Mouse (Mus musculus) thymus, postnatal 0 days (tissue): ENCODE data around the gene Plekhb1. TPM values are rescaled to one million over a fixed set of nuclear protein-coding genes. Genes with fewer than 3 reads are reported as not detected.
A peak's percentile ranks its signal among the peaks of the same experiment; 100 is the strongest.

Experiments
- DNase-seq: peaks from one replicate; pipeline ENCODE4 v3.0.0-alpha.2; 2015; ENCODE audit warnings: low spot score
- polyA plus RNA-seq: library from polyadenylated mRNA; unstranded; fragments of >200 nt; fragmentation: Nextera tagmentation; extraction: Ambion mirVana; gene quantifications from 2 replicates; pipeline ENCODE4 v1.2.1, GENCODE M21; 2015

Gene Plekhb1
- polyA plus RNA-seq, 1 experiment from 2014 or later: 5.8 TPM

GRCm38 (mm10) chr7:100658093-100658578 lies 4.1 kb downstream of the Plekhb1 start:
- DNase-seq: no peak

- DNase-seq: no peak
Measured at GRCm38 (mm10) chr7:100656739-100657138, 5.5 kb downstream of the Plekhb1 start.

- DNase-seq: no peak
Measured at GRCm38 (mm10) chr7:100654441-100654840, 7.8 kb downstream of the Plekhb1 start.

GRCm38 (mm10) chr7:100653480-100654266 lies 8.5 kb downstream of the Plekhb1 start:
- DNase-seq: no peak

- no peak for DNase-seq
Measured at GRCm38 (mm10) chr7:100651011-100651410, 11.2 kb downstream of the Plekhb1 start.

GRCm38 (mm10) chr7:100650421-100650820 lies 11.8 kb downstream of the Plekhb1 start:
- DNase-seq: no peak

- DNase-seq: no peak
Measured at GRCm38 (mm10) chr7:100649826-100650225, 12.4 kb downstream of the Plekhb1 start.

- no peak for DNase-seq
Measured at GRCm38 (mm10) chr7:100649095-100649494, 13.1 kb downstream of the Plekhb1 start.

GRCm38 (mm10) chr7:100645147-100645546 lies 17.1 kb downstream of the Plekhb1 start:
- DNase-seq: peak; percentile 48

GRCm38 (mm10) chr7:100642413-100642812 lies 19.8 kb downstream of the Plekhb1 start:
- DNase-seq: no peak

- DNase-seq: peak; percentile 48
Measured at GRCm38 (mm10) chr7:100637657-100638056, 24.6 kb downstream of the Plekhb1 start.

GRCm38 (mm10) chr7:100624538-100624937 lies 37.7 kb downstream of the Plekhb1 start:
- no peak for DNase-seq

- DNase-seq: peak; percentile 22
Measured at GRCm38 (mm10) chr7:100622277-100622676, 39.9 kb downstream of the Plekhb1 start.

- DNase-seq: no peak
Measured at GRCm38 (mm10) chr7:100616121-100616857, 45.9 kb downstream of the Plekhb1 start.

- no peak for DNase-seq
Measured at GRCm38 (mm10) chr7:100608910-100609309, 53.3 kb downstream of the Plekhb1 start.

- peak; percentile 22 for DNase-seq
Measured at GRCm38 (mm10) chr7:100608130-100608741, 54.0 kb downstream of the Plekhb1 start, which contains the start of gene Mrpl48. Mrpl48 (minus strand) TSS chr7:100608301.

- peak; percentile 98 for DNase-seq
Measured at GRCm38 (mm10) chr7:100607214-100608129, 54.7 kb downstream of the Plekhb1 start, which contains the start of gene Rab6a. Rab6a (plus strand) TSS chr7:100607410.

- no peak for DNase-seq
Measured at GRCm38 (mm10) chr7:100600211-100600610, 62.0 kb downstream of the Plekhb1 start.

- DNase-seq: no peak
Measured at GRCm38 (mm10) chr7:100593349-100593748, 68.9 kb downstream of the Plekhb1 start.
